Mouse (Mus musculus): ENCODE data around the gene Sowaha.

GRCm38 (mm10) chr11:53447996-53448395 is 32.1 kb downstream of the Sowaha start:
- no peak for TF ChIP-seq POLR2A (IDR thresholded peaks at IDR 0.05; ENCODE audit: insufficient read depth, low read depth, low read length)
- no peak for TF ChIP-seq CTCF (IDR thresholded peaks at IDR 0.05; ENCODE audit: insufficient read depth, low read depth, low read length)
